Comparison of ENCODE assay signal across 20 mouse cellular contexts in the genomic region with DNA sequence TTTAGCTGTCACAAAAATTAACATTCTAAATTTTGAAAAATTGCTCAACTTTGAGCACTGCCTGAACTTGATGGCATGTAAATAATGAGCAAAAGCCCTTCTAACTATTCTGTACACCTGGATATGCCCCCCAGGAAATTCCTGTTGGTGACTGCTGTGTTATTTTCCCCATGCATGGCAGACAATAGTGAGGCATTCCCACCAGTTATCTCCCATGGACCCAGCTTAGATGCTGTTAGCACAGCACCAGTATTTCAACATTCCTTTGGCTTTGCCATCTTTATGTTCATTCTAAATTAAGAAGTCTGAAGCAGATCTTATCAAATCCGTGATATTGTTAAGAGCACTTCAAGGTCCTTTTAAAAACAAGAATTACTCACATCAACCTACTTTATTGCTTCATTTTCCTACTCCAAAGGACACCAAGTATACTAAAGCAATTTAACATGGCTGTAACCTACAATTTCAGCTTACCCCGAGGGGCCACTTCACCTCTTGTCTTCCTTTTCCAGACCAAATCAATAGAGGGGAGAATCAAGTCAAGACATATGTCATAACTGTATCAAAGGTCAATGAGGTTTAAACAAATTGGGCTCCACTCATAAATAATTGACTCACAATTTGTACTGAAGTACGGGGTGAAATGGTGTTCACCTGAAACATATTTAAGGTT.
"Had no signal": no experiment of that assay in that cellular context is flagged by ENCODE, and none has a peak within 500 bp of the region (broad histone marks: within the 10 kb centered on the region; RNA-seq: fewer than 3 reads in every experiment).

No protein-coding gene starts in this region.

- H3K4me2 ChIP-seq: liver, embryonic 15.5 days; lung, embryonic 14.5 days; midbrain, embryonic 12.5 days; neural tube, embryonic 13.5 days; neural tube, embryonic 15.5 days; stomach, embryonic 15.5 days had no signal

- H3K9me3 ChIP-seq: liver, embryonic 15.5 days; midbrain, embryonic 10.5 days; midbrain, embryonic 12.5 days; neural tube, embryonic 13.5 days; neural tube, embryonic 15.5 days; stomach, embryonic 15.5 days had no signal

- H3K9ac ChIP-seq: liver, embryonic 15.5 days; lung, embryonic 14.5 days; midbrain, embryonic 12.5 days; neural tube, embryonic 13.5 days; neural tube, embryonic 15.5 days; stomach, embryonic 15.5 days had no signal

- H3K4me3 ChIP-seq: liver, embryonic 15.5 days; midbrain, embryonic 10.5 days; midbrain, embryonic 12.5 days; myocyte; neural tube, embryonic 13.5 days; neural tube, embryonic 15.5 days; stomach, embryonic 15.5 days had no signal

- DNase-seq: lung, adult 18-20 months; lung, embryonic 14.5 days; lung, postnatal 14 days; lung, postnatal 36 days; midbrain, embryonic 14.5 days; retina, postnatal 1 day; right cerebral cortex, adult 18-20 months; right cerebral cortex, postnatal 25 days; thymus, adult 2 months; thymus, postnatal 25 days; thymus, postnatal 4 days had no signal

- H3K27me3 ChIP-seq: liver, embryonic 15.5 days; midbrain, embryonic 12.5 days; neural tube, embryonic 13.5 days; neural tube, embryonic 15.5 days; stomach, embryonic 15.5 days had no signal

- H3K4me1 ChIP-seq: liver, embryonic 15.5 days; midbrain, embryonic 10.5 days; midbrain, embryonic 12.5 days; neural tube, embryonic 13.5 days; neural tube, embryonic 15.5 days; stomach, embryonic 15.5 days had no signal

- ATAC-seq: midbrain, embryonic 16.5 days had no signal

- H3K27ac ChIP-seq: liver, embryonic 15.5 days; midbrain, embryonic 10.5 days; midbrain, embryonic 12.5 days; neural tube, embryonic 13.5 days; neural tube, embryonic 15.5 days; stomach, embryonic 15.5 days; stomach, postnatal 0 days had no signal

- H3K36me3 ChIP-seq: liver, embryonic 15.5 days; midbrain, embryonic 10.5 days; midbrain, embryonic 12.5 days; neural tube, embryonic 13.5 days; neural tube, embryonic 15.5 days; stomach, embryonic 15.5 days had no signal
